Mouse (Mus musculus) heart, postnatal 4 days (tissue): Measurements from ENCODE around the gene Rnf216. TPM values are rescaled to one million over a fixed set of nuclear protein-coding genes. Genes with fewer than 3 reads are reported as not detected.
A peak's percentile ranks its signal among the peaks of the same experiment; 100 is the strongest.

ENCODE experiments used
- DNase-seq: peaks from one replicate; pipeline ENCODE4 v3.0.0; 2021
- total RNA-seq, 2 experiments: library from RNA; stranded (reverse); gene quantifications; 2 replicates each; pipeline ENCODE4 v1.2.3; 2021

The Rnf216 gene
- total RNA-seq, 2 experiments from 2014 or later: 28.9 to 32.2 TPM

- no peak for DNase-seq
These were observed 17.5 kb downstream of the Rnf216 start for GRCm38 (mm10) chr5:143095256-143095655.

DNA sequence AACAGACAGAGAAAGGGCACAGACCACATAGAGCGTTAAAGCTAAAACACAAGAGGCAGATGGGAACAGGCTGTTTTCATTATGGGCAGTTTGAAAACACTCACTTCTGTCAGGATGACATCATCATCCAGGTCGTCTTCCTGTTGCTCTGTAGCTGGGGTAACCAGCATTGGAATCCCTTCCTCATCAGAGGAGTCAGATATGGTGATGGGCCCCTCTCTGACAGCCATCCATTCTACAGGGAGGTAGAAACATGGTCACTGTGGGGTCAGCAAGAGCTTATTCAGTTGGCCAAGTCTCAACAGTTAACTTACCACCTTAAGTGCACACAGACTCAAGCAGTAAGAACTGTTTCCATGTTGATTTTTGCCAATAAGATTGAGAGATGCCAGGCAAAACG, 19.9 kb downstream of the Rnf216 start:
- DNase-seq: no peak

DNA sequence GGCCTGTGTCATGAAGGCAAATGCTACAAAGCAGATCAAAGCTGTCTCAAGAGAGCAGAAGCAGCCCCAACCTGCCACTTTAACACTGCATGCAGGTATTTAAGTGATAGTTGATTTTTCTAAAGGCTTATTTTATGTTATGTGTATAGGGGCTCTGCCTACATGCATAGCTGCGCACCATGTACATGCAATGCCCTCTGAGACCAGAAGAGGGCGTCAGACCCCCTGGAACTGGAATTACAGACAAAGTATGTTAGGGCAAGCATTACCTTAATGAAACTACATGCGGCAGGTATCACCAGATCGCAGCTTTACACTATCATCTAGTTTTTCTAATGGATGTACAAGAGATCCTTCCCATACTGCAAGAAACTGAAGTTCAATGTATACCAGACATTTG, 27.9 kb downstream of the Rnf216 start:
- peak; percentile 58 for DNase-seq

DNA sequence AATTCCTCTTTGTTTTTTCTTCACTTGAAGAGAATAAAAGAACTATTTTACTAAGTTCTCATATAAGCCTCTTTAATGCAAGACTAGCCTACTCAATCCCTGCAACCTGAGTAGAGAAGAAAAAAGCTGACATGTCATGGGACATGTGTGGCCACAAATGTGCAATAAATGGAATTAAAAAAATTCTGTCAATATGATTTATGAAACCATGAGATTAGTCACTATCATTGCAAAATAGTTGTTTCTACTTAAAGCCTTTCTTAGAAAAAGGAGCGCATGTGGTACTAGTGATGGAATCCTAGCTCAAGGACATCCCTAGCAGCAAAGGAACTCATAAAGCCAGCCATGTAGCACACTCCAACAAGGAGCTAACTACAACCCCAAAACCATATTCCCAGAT, 33.0 kb downstream of the Rnf216 start:
- DNase-seq: no peak

GRCm38 (mm10) chr5:143076603-143077143, 36.1 kb downstream of the Rnf216 start:
- DNase-seq: no peak

DNA sequence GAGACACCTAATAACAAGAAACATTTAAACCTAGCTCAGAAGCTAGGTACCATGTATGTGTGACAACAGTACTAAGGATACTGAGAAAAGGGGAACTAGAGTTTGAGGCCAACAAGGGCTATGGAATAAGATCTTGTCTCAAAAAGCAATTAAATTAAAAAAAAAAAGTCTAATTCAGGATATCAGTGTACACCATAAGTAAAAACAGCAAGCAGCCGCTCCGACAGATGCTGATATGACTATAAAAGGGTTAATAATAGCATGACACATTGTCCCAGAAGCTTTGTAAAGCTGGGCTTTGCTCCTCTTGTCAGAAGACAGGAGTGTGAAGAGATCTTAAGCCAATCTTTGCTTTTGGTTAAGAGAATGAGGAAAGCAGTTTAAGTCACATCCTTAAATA, 36.8 kb downstream of the Rnf216 start:
- no peak for DNase-seq

DNA sequence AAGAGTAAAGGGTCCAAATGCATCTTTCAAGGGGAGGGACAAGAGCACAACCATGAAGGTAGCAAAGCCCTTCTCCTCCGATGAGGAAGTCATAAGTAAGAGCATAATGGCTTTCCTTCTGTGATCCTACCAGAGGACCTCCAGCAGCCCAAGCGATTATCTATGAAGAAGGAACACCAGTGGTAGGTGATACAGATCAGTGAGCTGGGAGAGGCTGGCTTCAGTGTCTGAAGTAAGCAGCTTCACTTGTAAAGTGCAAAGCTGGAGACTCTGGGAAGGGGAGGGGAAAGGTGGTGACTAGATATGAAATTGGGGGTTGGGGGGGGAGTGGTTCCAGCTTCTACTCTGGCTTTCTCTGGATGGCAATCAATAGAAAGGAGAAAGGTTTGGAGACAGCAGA, 43.7 kb downstream of the Rnf216 start:
- DNase-seq: no peak

GRCm38 (mm10) chr5:143068382-143068781, 44.4 kb downstream of the Rnf216 start:
- no peak for DNase-seq

GRCm38 (mm10) chr5:143066551-143066958, 46.2 kb downstream of the Rnf216 start:
- DNase-seq: peak; percentile 78

DNA sequence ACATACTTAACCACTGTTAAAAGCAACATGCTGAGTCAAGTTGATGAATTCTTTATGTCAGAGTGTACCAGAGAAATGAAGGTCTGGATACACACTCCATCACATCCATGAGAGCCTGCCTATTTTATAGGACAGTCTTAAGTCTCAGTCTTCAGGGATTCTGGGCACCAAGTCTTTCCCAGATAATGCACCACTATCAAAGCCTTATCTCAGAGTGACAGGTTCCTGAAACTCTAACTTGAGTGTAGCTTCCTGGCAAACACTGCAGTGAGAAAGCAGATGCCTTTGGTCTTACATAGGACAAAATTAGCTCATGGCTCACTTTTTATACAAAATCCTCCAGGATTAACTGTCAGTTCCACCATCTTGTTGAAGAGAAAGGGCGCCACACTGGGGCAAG, 46.7 kb downstream of the Rnf216 start:
- no peak for DNase-seq

- DNase-seq: peak; percentile 65
These were observed 47.6 kb downstream of the Rnf216 start for GRCm38 (mm10) chr5:143065230-143065629.

- no peak for DNase-seq
These were observed 50.5 kb downstream of the Rnf216 start for GRCm38 (mm10) chr5:143062251-143062650.

DNA sequence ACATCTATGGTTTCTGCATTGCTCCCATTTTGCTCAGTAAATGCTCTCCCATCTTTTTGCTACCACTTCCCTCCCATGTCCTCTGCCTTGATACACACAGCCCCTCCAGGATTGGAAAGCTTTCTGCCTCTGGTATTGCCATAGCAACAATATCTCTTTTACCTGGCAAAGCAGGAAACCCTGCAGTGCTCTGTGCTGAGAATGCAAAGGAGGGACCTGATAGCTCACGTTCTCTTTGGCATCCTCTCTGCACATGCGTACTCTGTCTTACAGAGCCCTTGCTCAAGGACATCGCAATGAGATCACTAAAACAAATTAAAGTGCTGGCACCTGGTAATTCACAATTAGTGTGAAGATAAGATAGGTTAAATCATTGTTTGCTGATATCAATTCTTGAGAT, 51.3 kb downstream of the Rnf216 start:
- DNase-seq: peak; percentile 59

- DNase-seq: no peak
These were observed 51.9 kb downstream of the Rnf216 start for GRCm38 (mm10) chr5:143060774-143061385.

DNA sequence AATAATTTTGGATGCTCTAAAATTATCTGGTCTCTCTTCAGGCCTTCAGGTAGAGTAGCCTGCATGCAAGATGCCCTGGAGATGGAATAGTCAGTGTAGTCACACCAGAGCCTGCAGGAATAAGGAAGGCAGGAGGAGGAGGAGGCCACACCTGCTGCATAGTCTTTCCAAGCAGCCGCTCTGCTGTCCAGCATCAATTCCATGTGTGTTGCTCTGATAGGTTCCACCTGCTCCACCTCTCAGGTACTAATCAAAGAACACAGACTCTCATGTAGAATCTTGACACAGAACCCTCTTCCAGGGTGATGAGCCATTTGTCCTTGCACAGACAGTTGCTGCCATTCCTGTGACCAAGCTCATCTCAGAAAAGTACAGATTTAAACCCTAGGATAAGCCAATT, 52.8 kb downstream of the Rnf216 start:
- DNase-seq: no peak

GRCm38 (mm10) chr5:143059182-143059581, 53.6 kb downstream of the Rnf216 start:
- no peak for DNase-seq

GRCm38 (mm10) chr5:143058675-143059074, 54.1 kb downstream of the Rnf216 start:
- DNase-seq: no peak

GRCm38 (mm10) chr5:143058208-143058607, 54.6 kb downstream of the Rnf216 start:
- no peak for DNase-seq

- no peak for DNase-seq
These were observed 55.0 kb downstream of the Rnf216 start for GRCm38 (mm10) chr5:143057753-143058152.

DNA sequence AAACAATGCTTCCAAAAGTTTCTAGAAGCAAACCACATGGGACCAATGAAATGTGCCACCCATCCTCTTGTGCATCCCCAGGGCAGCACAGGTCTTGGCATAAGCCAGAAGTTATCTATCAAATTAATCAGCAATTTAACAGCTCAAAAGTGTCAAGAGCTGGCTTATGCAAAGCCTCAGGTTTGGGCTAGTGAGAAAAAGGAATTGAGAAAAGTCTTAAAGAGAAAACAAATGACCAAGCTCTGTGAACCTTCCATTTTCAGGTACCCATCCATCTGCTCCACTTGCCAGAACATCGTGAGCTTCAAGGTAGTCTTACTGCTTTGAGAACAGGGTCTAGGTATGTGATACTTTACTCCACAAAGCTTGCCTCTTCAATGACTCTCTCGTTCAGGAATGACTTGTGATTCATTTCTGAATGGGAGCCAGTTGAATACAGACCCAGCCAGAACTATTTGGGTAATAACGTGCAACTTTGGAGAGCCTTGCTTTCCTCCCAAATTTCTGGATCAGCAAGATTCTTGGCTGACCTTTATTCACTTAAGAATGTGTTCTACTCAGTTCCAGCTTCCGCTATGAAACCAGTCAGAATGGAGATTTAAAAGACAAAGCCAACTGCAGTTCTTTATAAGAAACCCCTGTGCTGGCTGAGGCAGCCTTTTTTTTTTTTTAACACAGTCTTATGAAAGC, 56.5 kb downstream of the Rnf216 start:
- DNase-seq: peak; percentile 54

- no peak for DNase-seq
These were observed 57.2 kb downstream of the Rnf216 start for GRCm38 (mm10) chr5:143055501-143056125.

- no peak for DNase-seq
These were observed 58.1 kb downstream of the Rnf216 start for GRCm38 (mm10) chr5:143054703-143055102.

DNA sequence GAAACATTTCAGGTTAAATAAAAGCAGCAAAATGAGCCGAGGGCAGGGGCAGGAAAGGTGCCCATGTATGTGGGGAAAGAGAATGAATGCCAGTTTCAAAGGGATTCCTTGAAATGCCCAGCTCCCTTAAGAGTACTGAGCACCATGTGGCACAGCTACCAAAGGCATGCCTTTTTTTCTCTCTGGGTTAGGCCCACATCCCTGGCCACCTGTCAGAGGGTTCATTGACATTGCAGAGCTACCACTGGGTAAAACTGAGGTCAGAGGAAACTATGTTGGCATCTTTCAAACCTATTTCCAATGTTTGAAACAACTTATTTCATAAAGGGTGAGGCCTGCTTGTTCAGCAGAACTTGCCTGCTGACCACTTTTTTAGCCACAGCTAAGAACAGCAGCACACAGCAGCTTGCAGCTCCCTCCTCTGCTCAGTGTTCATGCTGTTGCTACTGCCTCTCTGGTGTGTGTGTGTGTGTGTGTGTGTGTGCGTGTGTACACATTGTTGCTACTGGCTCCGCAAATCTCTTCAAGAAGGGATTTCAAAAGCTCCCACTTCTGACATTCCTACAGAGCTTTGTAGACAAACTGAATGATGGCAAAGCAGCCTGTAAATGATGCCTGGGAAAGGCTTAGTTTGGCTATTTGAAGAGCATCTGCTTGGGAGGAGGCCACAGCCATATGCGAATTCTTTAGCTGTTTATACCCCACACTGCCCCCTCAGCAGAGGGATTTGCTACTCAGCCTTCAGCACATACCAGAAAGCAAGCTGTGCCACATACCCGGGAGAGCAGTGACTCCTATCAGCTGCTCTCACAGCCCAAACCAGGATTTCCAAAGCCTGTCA, 59.4 kb downstream of the Rnf216 start:
- no peak for DNase-seq
